Mouse (Mus musculus) bone marrow macrophage, adult 2 months (primary cell): ENCODE data around the gene Slbp. TPM values are rescaled to one million over a fixed set of nuclear protein-coding genes. Genes with fewer than 3 reads are reported as not detected.

Experiments used
- H3K27ac ChIP-seq: 2 replicates; pipeline ENCODE4 v1.5.1; 2012; ENCODE audit warnings: low read depth, low read length; ENCODE audit not compliant: insufficient read depth
- H3K4me1 ChIP-seq: 2 replicates; pipeline ENCODE4 v1.6.1; 2012; ENCODE audit warnings: low read length; ENCODE audit not compliant: control insufficient read depth, insufficient read depth
- H3K4me3 ChIP-seq: 2 replicates; pipeline ENCODE4 v1.5.1; 2012; ENCODE audit warnings: mild to moderate bottlenecking, low read length, moderate library complexity; ENCODE audit not compliant: insufficient read depth
- CTCF ChIP-seq: IDR thresholded peaks from 2 replicates; pipeline ENCODE4 v1.5.1; 2012; ENCODE audit warnings: low read depth, mild to moderate bottlenecking, low read length, moderate library complexity
- POLR2A ChIP-seq: IDR thresholded peaks from 2 replicates; pipeline ENCODE4 v1.6.1; 2012; ENCODE audit warnings: mild to moderate bottlenecking, low read depth, low read length, borderline replicate concordance
- polyA plus RNA-seq: library from polyadenylated mRNA; stranded (reverse); fragments of >200 nt; gene quantifications from 2 replicates; pipeline ENCODE4 v1.2.4, GENCODE M21; 2012; ENCODE audit not compliant: missing spikeins, insufficient read depth, insufficient read length

Gene Slbp
- polyA plus RNA-seq, 1 experiment = 77.1 TPM

- TF ChIP-seq POLR2A (no peak), CTCF (no peak)
- Histone ChIP-seq H3K4me3 (no peak overlapping the region), H3K27ac (no peak overlapping the region), H3K4me1 (peaks cover 2% of the 10 kb centered on the region; the same call in 1 of the 2 replicates)
Measured at GRCm38 (mm10) chr5:33635361-33635760, 17.0 kb downstream of the Slbp start.

- Histone ChIP-seq H3K4me3 (no peak overlapping the region), H3K4me1 (peaks cover 4% of the 10 kb centered on the region), H3K27ac (no peak overlapping the region)
- no peak for TF ChIP-seq CTCF
- TF ChIP-seq POLR2A = no peak
Measured at GRCm38 (mm10) chr5:33632526-33632925, 19.8 kb downstream of the Slbp start.

DNA sequence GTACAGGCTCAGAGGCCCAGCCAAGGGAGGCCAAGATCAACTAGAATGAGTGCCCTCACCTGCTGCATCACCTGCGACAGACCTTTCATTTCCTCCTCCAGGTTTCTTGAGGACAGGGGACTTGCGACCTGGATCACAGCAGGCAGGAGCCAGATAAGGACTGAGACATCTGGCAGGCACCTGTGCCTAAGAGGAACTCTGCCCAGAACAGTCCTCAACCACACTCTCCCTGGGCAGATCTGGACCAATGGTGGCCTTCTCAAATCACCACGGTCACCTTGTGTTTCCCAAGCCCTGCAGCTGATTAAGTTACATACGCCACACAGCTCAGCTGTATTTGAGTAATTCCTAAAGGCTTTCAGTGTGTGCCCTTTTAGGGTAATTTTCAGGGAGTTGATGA, 21.8 kb downstream of the Slbp start:
- TF ChIP-seq CTCF (no peak), POLR2A (no peak)
- Histone ChIP-seq H3K27ac (no peak overlapping the region), H3K4me1 (peaks cover 10% of the 10 kb centered on the region), H3K4me3 (no peak overlapping the region)

DNA sequence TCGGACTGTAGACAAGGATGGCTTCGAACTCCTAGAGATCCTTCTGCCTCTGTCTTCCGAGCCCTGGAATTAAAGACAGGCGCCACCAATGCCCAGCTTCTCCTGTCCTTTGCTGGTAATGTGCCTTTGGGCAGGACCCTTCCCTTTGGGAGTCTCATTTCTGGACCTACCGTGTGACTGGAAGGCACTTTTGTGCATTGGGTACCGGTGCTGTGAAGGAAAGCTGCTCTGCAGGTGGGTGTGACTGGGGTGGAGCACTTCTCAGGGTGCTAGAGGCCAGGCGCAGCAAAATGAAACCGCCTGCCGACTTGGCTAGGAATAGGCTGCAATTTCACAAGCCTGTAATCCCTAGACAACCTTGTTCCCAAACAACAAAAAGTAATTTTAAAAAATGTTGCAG, 22.3 kb downstream of the Slbp start:
- H3K4me1 ChIP-seq = peaks cover 11% of the 10 kb centered on the region
- H3K27ac ChIP-seq = 0 out of 2 replicates have a peak overlapping the region, but pooled peaks have one; percentile 2
- peak overlapping the region; percentile 56 for H3K4me3 ChIP-seq
- TF ChIP-seq POLR2A (no peak), CTCF (0 out of 2 replicates have a peak, but pooled peaks have one; percentile 1)

DNA sequence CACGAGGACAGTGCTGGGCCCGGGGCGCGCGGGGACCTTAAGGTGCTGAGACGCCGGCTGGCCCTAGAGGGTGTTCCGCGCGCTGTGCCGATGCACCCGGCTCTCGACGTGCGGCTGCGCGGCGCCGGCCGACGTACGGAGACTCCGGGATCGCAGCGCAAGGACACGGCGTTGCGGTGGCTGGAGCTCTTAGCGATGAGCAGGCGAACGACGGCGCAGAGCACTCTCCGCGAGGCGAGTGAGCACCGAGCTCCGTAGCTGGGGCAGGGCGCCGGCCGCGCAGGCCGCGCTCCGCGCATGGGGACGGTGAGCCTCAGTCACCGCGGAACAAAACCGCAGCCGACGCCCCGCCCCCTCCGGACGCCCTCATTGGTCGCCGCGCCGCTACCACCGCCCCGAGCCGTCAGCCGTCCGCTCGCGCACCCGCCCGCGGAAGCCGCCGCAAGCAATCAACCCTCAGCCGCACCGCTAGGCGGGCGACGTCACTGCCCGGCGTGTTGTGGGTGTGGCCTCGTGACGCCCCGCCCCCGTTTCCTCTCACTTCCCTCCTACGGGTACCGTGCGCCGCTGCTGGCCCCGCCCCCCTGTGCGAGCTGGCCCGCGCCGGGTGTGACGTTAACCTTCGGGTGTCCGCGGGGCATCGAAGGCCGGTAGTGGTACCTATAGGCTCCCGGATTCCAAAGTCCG, 22.9 kb downstream of the Slbp start, which contains the start of the genes Fam53a and Gm9903:
Gene Fam53a (minus strand): TSS at position 335 of the 687 bp plus-strand sequence.
Gene Gm9903 (plus strand): TSS at position 625 of the 687 bp plus-strand sequence.
- H3K27ac ChIP-seq = peak within 1 kb of the TSS; percentile 75
- peak within 1 kb of the TSS; percentile 82 for H3K4me3 ChIP-seq
- TF ChIP-seq CTCF = no peak
- peaks cover 15% of the 10 kb centered on the region for H3K4me1 ChIP-seq

GRCm38 (mm10) chr5:33628820-33629300, 23.5 kb downstream of the Slbp start:
- Histone ChIP-seq H3K4me3 (peak overlapping the region; percentile 82), H3K4me1 (peaks cover 15% of the 10 kb centered on the region)
- TF ChIP-seq CTCF (no peak), POLR2A (no peak)

GRCm38 (mm10) chr5:33627968-33628367, 24.4 kb downstream of the Slbp start:
- H3K4me1 ChIP-seq = peaks cover 15% of the 10 kb centered on the region
- TF ChIP-seq POLR2A (no peak), CTCF (no peak)
- H3K4me3 ChIP-seq = peak overlapping the region; percentile 48
- H3K27ac ChIP-seq = peak overlapping the region; percentile 75

More at GRCm38 (mm10) chr5:33628820-33629300, 23.5 kb downstream of the Slbp start:
- H3K27ac ChIP-seq = peak overlapping the region; percentile 75

DNA sequence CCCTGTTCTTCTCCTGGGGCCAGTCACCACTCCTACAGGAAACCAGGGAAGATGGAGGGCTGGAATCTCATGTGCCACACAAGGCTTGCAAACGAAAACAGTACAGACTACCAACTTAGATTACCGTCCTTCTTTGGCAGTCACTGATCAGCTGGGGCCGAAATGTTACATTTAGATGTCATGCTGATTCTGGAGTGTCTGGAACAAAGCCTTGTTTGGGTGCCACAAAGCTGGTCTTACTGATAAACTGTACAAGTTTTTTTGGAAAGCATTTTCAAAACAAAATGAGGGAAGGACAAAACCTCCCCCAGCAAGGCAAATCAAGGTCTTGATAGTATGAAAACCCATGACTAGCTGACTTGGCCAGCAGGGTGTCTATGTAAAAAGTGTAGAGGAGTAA, 28.6 kb downstream of the Slbp start:
- TF ChIP-seq CTCF = no peak
- TF ChIP-seq POLR2A = no peak
- Histone ChIP-seq H3K27ac (no peak overlapping the region), H3K4me3 (no peak overlapping the region), H3K4me1 (peaks cover 14% of the 10 kb centered on the region)

GRCm38 (mm10) chr5:33622671-33623070, 29.7 kb downstream of the Slbp start:
- no peak for TF ChIP-seq CTCF
- TF ChIP-seq POLR2A = no peak
- Histone ChIP-seq H3K4me3 (no peak overlapping the region), H3K27ac (no peak overlapping the region), H3K4me1 (peaks cover 14% of the 10 kb centered on the region)

DNA sequence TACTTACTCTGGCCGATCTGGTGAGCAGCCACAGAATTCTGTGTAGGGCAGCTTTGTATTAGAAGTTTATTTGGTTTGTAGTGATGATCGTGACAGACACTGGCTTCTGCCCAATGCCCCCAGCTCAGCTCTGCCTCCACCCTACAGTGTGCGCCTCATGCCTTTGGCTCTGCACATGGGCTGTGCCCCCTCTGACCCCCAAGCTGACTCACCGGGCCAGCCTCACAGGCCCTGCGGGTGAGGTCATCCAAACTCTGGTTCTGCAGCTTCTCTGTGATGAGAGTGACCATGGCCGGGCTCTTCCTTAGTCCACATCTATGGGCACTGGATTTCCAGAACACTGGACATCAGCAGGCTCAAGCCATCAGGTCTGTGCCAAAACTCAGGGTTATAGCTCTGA, 38.0 kb downstream of the Slbp start:
- Histone ChIP-seq H3K4me1 (peaks cover 10% of the 10 kb centered on the region; the same call in 1 of the 2 replicates), H3K27ac (no peak overlapping the region), H3K4me3 (no peak overlapping the region)
- TF ChIP-seq POLR2A = no peak
- no peak for TF ChIP-seq CTCF
